Mouse (Mus musculus) gastrocnemius, adult 2 months (tissue): Measurements from ENCODE around the gene Olfr642. TPM values are rescaled to one million over a fixed set of nuclear protein-coding genes. Genes with fewer than 3 reads are reported as not detected.

ENCODE experiments used
- DNase-seq: peaks from one replicate; pipeline ENCODE4 v3.0.0; 2022
- H3K27ac ChIP-seq: fragments of 200-600 bp; 2 replicates; pipeline ENCODE4 v1.8.1; 2022; ENCODE audit warnings: mild to moderate bottlenecking
- H3K4me3 ChIP-seq: fragments of 200-600 bp; 2 replicates; pipeline ENCODE4 v1.8.1; 2022; ENCODE audit warnings: mild to moderate bottlenecking, moderate library complexity
- CTCF ChIP-seq: fragments of 200-600 bp; IDR thresholded peaks from 2 replicates; pipeline ENCODE4 v1.8.1; 2022; ENCODE audit warnings: antibody characterized with exemption, mild to moderate bottlenecking, moderate library complexity
- intact Hi-C: fragments of 180-260 bp; cut with DNase I; formaldehyde crosslinking; loops from one replicate; pipeline ENCODE4 v1.15.1; 2025
- long read RNA-seq, 2 experiments: library from polyadenylated mRNA; stranded (forward); transcript quantifications; one replicate each; pipeline ENCODE4 v2.0.0; 2021
- total RNA-seq, 2 experiments: library from RNA; stranded (reverse); gene quantifications; 2 replicates each; pipeline ENCODE4 v1.2.3; 2021

The Olfr642 gene
- total RNA-seq, result not detected
- long read RNA-seq, experiment 1, result 0 reads
- long read RNA-seq, experiment 2, result 0 reads

GRCm38 (mm10) chr7:104052566-104052965 is at the start of gene Olfr642:
Gene Olfr642 (minus strand): TSS chr7:104052666.
- Histone ChIP-seq H3K27ac (no peak within 1 kb of the TSS), H3K4me3 (no peak within 1 kb of the TSS)
- no peak for DNase-seq
- TF ChIP-seq CTCF, result no peak
- intact Hi-C loops, result no loop called here

- H3K4me3 ChIP-seq, result no peak within 1 kb of the TSS
- DNase-seq, result no peak
- TF ChIP-seq CTCF, result no peak
- intact Hi-C loops, result no loop called here
- H3K27ac ChIP-seq, result no peak within 1 kb of the TSS
These were observed 32.9 kb upstream of the Olfr642 start, which contains the start of gene Olfr645 for GRCm38 (mm10) chr7:104085365-104085764. Gene Olfr645 (minus strand): TSS chr7:104085465.

- Histone ChIP-seq H3K4me3 (no peak within 1 kb of the TSS), H3K27ac (no peak within 1 kb of the TSS)
- TF ChIP-seq CTCF, result no peak
- DNase-seq, result no peak
- intact Hi-C loops, result no loop called here
These were observed 19.3 kb upstream of the Olfr642 start, which contains the start of gene Olfr644 for GRCm38 (mm10) chr7:104071769-104072168. Gene Olfr644 (minus strand): TSS chr7:104071869.

- no peak for DNase-seq
- intact Hi-C loops, result no loop called here
- Histone ChIP-seq H3K4me3 (no peak within 1 kb of the TSS), H3K27ac (no peak within 1 kb of the TSS)
- TF ChIP-seq CTCF, result no peak
These were observed 8.9 kb upstream of the Olfr642 start, which contains the start of gene 4930516K23Rik for GRCm38 (mm10) chr7:104061345-104061744. Gene 4930516K23Rik (minus strand): TSS chr7:104061445.

- Histone ChIP-seq H3K27ac (no peak overlapping the region), H3K4me3 (no peak overlapping the region)
- TF ChIP-seq CTCF, result no peak
- intact Hi-C loops, result no loop called here
- DNase-seq, result no peak
These were observed 6.7 kb upstream of the Olfr642 start for GRCm38 (mm10) chr7:104059215-104059614.

- TF ChIP-seq CTCF, result no peak
- no peak overlapping the region for H3K27ac ChIP-seq
- intact Hi-C loops, result no loop called here
- no peak overlapping the region for H3K4me3 ChIP-seq
- DNase-seq, result no peak
These were observed 1.7 kb downstream of the Olfr642 start for GRCm38 (mm10) chr7:104050745-104051144.

- H3K27ac ChIP-seq, result no peak within 1 kb of the TSS
- DNase-seq, result no peak
- TF ChIP-seq CTCF, result no peak
- intact Hi-C loops, result no loop called here
- H3K4me3 ChIP-seq, result no peak within 1 kb of the TSS
These were observed 17.3 kb downstream of the Olfr642 start, which contains the start of gene Olfr641 for GRCm38 (mm10) chr7:104035145-104035544. Gene Olfr641 (plus strand): TSS chr7:104035445.

- no peak overlapping the region for H3K4me3 ChIP-seq
- intact Hi-C loops, result no loop called here
- TF ChIP-seq CTCF, result no peak
- no peak for DNase-seq
- H3K27ac ChIP-seq, result no peak overlapping the region
These were observed 25.5 kb downstream of the Olfr642 start for GRCm38 (mm10) chr7:104026978-104027377.

GRCm38 (mm10) chr7:104025473-104025872 is 27.0 kb downstream of the Olfr642 start, which contains the start of gene Olfr640:
Gene Olfr640 (minus strand): TSS chr7:104025573.
- intact Hi-C loops, result no loop called here
- no peak within 1 kb of the TSS for H3K27ac ChIP-seq
- no peak within 1 kb of the TSS for H3K4me3 ChIP-seq
- TF ChIP-seq CTCF, result no peak
- no peak for DNase-seq

- H3K27ac ChIP-seq, result no peak overlapping the region
- TF ChIP-seq CTCF, result no peak
- no peak overlapping the region for H3K4me3 ChIP-seq
- intact Hi-C loops, result no loop called here
- no peak for DNase-seq
These were observed 30.8 kb downstream of the Olfr642 start for GRCm38 (mm10) chr7:104021651-104022050.

GRCm38 (mm10) chr7:104018953-104019352 is 33.5 kb downstream of the Olfr642 start:
- intact Hi-C loops, result no loop called here
- Histone ChIP-seq H3K27ac (no peak overlapping the region), H3K4me3 (no peak overlapping the region)
- no peak for DNase-seq
- no peak for TF ChIP-seq CTCF

GRCm38 (mm10) chr7:104017203-104017602 is 35.3 kb downstream of the Olfr642 start, which contains the start of gene Olfr639:
Gene Olfr639 (minus strand): TSS chr7:104017303.
- no peak within 1 kb of the TSS for H3K27ac ChIP-seq
- DNase-seq, result no peak
- TF ChIP-seq CTCF, result no peak
- no peak within 1 kb of the TSS for H3K4me3 ChIP-seq
- intact Hi-C loops, result no loop called here

- no peak for TF ChIP-seq CTCF
- intact Hi-C loops, result no loop called here
These were observed 53.3 kb downstream of the Olfr642 start for GRCm38 (mm10) chr7:103999124-103999523.

GRCm38 (mm10) chr7:103998446-103998845 is 54.0 kb downstream of the Olfr642 start, which contains the start of gene Olfr638:
Gene Olfr638 (plus strand): TSS chr7:103998746.
- no peak for DNase-seq
- Histone ChIP-seq H3K4me3 (no peak within 1 kb of the TSS), H3K27ac (no peak within 1 kb of the TSS)
- intact Hi-C loops, result no loop called here
- no peak for TF ChIP-seq CTCF

More at GRCm38 (mm10) chr7:103999124-103999523, 53.3 kb downstream of the Olfr642 start:
- H3K27ac ChIP-seq, result no peak overlapping the region
- no peak overlapping the region for H3K4me3 ChIP-seq
- DNase-seq, result no peak

Other genes starting within 250 kb of the Olfr642 start
- gene Hbb-bt, start 238.7 kb downstream of the Olfr642 start, total RNA-seq, result 10 to 100 TPM; 20.6 to 29.2 TPM
- 100 to 1,000 TPM; 210 to 301 TPM for gene Hbb-bs, start 224.6 kb downstream of the Olfr642 start, total RNA-seq
- not detected for gene Hbb-bh2, start 212.1 kb downstream of the Olfr642 start, total RNA-seq
- not detected for gene Hbb-bh1, start 209.5 kb downstream of the Olfr642 start, total RNA-seq
- not detected for gene Hbb-y, start 199.4 kb downstream of the Olfr642 start, total RNA-seq
- not detected for gene Olfr66, start 166.4 kb downstream of the Olfr642 start, total RNA-seq
- gene Olfr64, start 158.2 kb downstream of the Olfr642 start, total RNA-seq, result not detected
- not detected for gene Olfr65, start 149.2 kb downstream of the Olfr642 start, total RNA-seq
- not detected for gene Olfr631, start 123.8 kb downstream of the Olfr642 start, total RNA-seq
- gene Olfr632, start 118.3 kb downstream of the Olfr642 start, total RNA-seq, result not detected
- not detected for gene Olfr633, start 108.2 kb downstream of the Olfr642 start, total RNA-seq
- gene Olfr635, start 81.5 kb downstream of the Olfr642 start, total RNA-seq, result not detected
- not detected for gene Olfr638, start 53.9 kb downstream of the Olfr642 start, total RNA-seq
- gene Olfr639, start 35.4 kb downstream of the Olfr642 start, total RNA-seq, result under 1 TPM in 1 of 2 experiments, not detected in 1; 0.03 TPM
- not detected for gene Olfr640, start 27.1 kb downstream of the Olfr642 start, total RNA-seq
- not detected for gene Olfr641, start 17.2 kb downstream of the Olfr642 start, total RNA-seq
- not detected for gene 4930516K23Rik, start 8.8 kb upstream of the Olfr642 start, total RNA-seq
- not detected for gene Olfr644, start 19.2 kb upstream of the Olfr642 start, total RNA-seq
- not detected for gene Olfr645, start 32.8 kb upstream of the Olfr642 start, total RNA-seq
- not detected for gene Olfr646, start 52.2 kb upstream of the Olfr642 start, total RNA-seq
- not detected for gene Ubqln5, start 77.2 kb upstream of the Olfr642 start, total RNA-seq
- not detected for gene Olfr643, start 84.7 kb upstream of the Olfr642 start, total RNA-seq
- not detected for gene Ubqln3, start 90.6 kb upstream of the Olfr642 start, total RNA-seq
- gene Ubqlnl, start 97.9 kb upstream of the Olfr642 start, total RNA-seq, result not detected
- not detected for gene Olfm5, start 112.2 kb upstream of the Olfr642 start, total RNA-seq
- gene Olfr648, start 130.7 kb upstream of the Olfr642 start, total RNA-seq, result not detected
- not detected for gene Olfr649, start 143.3 kb upstream of the Olfr642 start, total RNA-seq
- gene Trim6, start 166.1 kb upstream of the Olfr642 start, total RNA-seq, result under 1 TPM in 1 of 2 experiments, not detected in 1; 0.25 TPM
- gene Trim34a, start 191.8 kb upstream of the Olfr642 start, total RNA-seq, result 1 to 10 TPM; 1.0 to 1.3 TPM
- under 1 TPM; 0.66 to 0.75 TPM for gene Trim5, start 235.4 kb upstream of the Olfr642 start, total RNA-seq